Mouse (Mus musculus): ENCODE data around the gene Shoc2. TPM values are rescaled to one million over a fixed set of nuclear protein-coding genes. Genes with fewer than 3 reads are reported as not detected.

Gene Shoc2
- polyA plus RNA-seq (2016; fragmentation: Nextera tagmentation; extraction: Ambion mirVana) = 55.2 and 57.0 TPM in 2 replicates

- peak; percentile 91 for ATAC-seq (ENCODE audit: insufficient number of reproducible peaks, insufficient read depth, low FRiP score, low TSS enrichment)
- H3K9ac ChIP-seq = peak within 1 kb of the TSS; percentile 98
- H3K27me3 ChIP-seq = no peaks in the 10 kb centered on the region
- no peaks in the 10 kb centered on the region for H3K9me3 ChIP-seq
- under 1% methylated on average over 61 of the region's 62 CpGs for WGBS
- H3K4me1 ChIP-seq = peaks cover 9% of the 10 kb centered on the region
- H3K4me2 ChIP-seq (replicated peaks) = peak within 1 kb of the TSS; percentile 52
- 0 out of 2 replicates have a peak, but pooled peaks cover 5% of the 10 kb centered on the region for H3K36me3 ChIP-seq
- H3K27ac ChIP-seq = peak within 1 kb of the TSS; percentile 98
- peak within 1 kb of the TSS; percentile 90 for H3K4me3 ChIP-seq
Observed at GRCm38 (mm10) chr19:53943802-53944785, at the start of gene Shoc2, which contains the start of gene Bbip1. Gene Shoc2 (plus strand): TSS chr19:53944306. Gene Bbip1 (minus strand): TSS chr19:53944627.

DNA sequence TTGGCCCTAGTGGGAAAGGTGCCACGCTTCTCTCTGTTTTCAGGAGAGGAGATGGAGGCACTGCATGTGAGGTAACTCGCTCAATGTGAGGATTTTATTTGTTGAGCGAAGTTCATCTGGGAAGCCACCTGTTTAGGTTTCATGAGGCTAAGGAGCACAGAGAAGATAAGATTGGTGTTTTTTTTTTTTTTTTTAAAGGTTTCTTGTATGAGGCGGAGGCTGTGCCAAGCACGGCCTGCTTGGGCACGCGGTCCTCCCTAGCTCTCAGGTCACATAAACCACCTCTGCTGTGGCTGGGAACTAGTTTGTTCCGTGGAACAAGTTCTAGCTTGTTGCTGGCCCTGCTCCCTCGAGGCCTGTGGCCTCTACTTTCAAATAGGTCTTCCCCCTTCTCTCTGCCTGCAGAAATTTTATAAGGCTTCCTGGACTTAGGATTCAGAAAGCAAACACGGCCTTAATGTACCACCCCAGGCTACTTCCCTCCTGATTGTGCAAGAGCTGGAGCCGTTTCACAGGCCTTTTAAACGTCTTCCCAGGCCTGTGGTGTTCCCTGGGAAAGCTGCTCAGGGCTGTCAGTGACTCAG lies 49.5 kb upstream of the Shoc2 start:
- no peak for ATAC-seq (ENCODE audit: insufficient number of reproducible peaks, insufficient read depth, low FRiP score, low TSS enrichment)
- WGBS = 74% methylated on average over 12 of the region's 12 CpGs
- no peaks in the 10 kb centered on the region for H3K36me3 ChIP-seq
- H3K4me2 ChIP-seq (replicated peaks) = no peak overlapping the region
- peaks cover 23% of the 10 kb centered on the region for H3K4me1 ChIP-seq
- no peak overlapping the region for H3K9ac ChIP-seq
- H3K4me3 ChIP-seq = no peak overlapping the region
- no peaks in the 10 kb centered on the region for H3K9me3 ChIP-seq
- H3K27me3 ChIP-seq = no peaks in the 10 kb centered on the region
- H3K27ac ChIP-seq = no peak overlapping the region

DNA sequence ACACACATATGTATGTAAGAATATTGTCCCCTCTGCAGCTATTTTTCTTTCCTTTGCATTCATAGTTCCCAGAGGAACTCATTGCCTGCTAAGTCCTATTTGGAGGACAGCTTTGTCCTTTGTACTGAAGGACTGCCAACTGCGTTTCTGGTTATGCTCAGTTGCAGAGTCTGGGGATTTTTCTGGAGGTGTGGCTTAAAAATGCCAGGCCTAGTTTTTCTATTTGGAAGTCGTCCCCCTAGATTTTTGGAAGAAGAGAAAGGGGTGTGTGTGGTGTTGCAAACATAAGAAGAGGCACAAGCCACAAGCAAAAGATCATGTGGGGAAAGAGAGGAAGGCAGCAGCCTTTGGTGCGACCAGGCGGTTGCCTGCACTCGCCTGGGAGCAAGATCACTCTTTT lies 46.1 kb upstream of the Shoc2 start:
- Histone ChIP-seq H3K4me2 (replicated peaks) (no peak overlapping the region), H3K4me1 (peaks cover 17% of the 10 kb centered on the region), H3K9ac (no peak overlapping the region), H3K9me3 (no peaks in the 10 kb centered on the region), H3K27ac (no peak overlapping the region), H3K4me3 (no peak overlapping the region), H3K27me3 (no peaks in the 10 kb centered on the region), H3K36me3 (no peaks in the 10 kb centered on the region)
- 69% methylated on average over 5 of the region's 5 CpGs for WGBS
- no peak for ATAC-seq (ENCODE audit: insufficient number of reproducible peaks, insufficient read depth, low FRiP score, low TSS enrichment)

DNA sequence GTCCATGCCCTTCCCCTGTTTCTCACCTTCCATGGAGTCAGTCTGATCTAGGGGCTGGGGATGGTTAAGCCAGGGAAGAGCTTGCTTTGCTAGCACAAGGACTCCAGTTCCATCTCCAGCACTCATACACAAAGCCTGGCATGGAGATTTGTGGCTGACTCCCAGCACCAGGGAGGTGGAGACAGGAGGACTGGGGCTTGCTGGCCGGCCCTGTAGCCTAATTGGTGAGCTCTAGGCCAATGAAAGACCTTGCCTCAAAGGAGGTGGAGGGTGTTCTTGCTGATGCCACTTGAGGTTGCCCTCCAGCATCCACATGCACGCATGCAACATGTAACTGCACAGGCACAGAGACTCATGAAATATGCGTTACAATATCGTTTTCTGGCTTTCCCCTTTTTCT lies 45.6 kb upstream of the Shoc2 start:
- H3K9me3 ChIP-seq = no peaks in the 10 kb centered on the region
- peaks cover 15% of the 10 kb centered on the region for H3K4me1 ChIP-seq
- no peak overlapping the region for H3K27ac ChIP-seq
- no peaks in the 10 kb centered on the region for H3K36me3 ChIP-seq
- H3K27me3 ChIP-seq = no peaks in the 10 kb centered on the region
- no peak overlapping the region for H3K9ac ChIP-seq
- no peak for ATAC-seq (ENCODE audit: insufficient number of reproducible peaks, insufficient read depth, low FRiP score, low TSS enrichment)
- no peak overlapping the region for H3K4me3 ChIP-seq
- 78% methylated on average over 4 of the region's 4 CpGs for WGBS
- H3K4me2 ChIP-seq (replicated peaks) = no peak overlapping the region

GRCm38 (mm10) chr19:53898970-53899900 lies 44.9 kb upstream of the Shoc2 start:
- 83% methylated on average over 25 of the region's 25 CpGs for WGBS

DNA sequence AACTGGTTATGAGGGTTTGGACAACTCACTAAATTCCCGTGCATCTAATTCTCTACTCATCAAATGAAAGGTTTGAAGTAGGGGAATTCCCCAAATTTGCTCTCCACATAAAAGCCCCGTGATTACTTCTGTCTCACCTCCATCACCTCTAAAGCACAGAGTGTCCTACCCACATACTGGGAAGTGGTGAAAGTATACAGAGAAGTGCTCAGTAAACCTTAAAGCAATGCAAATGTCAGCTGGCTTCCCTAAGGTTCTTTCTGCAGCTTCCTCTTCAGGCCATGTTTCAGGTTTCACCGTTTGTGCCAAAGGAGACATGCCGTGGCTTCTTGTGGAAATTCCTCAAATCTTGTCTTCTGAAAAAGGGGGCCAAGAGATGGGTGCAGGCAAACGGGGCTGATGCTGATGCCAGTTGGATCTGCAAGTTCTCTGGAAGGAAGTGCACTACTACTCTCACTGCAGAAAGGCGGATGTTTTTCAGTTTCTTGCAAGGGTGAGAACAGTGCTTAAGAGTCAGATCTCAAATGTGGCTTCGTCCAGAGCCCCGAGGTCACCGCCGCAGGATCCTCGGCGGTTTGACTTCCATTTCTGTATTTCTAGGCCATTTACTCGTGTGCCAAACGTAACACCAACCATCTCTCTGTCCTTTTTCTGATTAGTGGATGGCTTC lies 44.0 kb upstream of the Shoc2 start:
- H3K4me3 ChIP-seq = no peak overlapping the region
- no peaks in the 10 kb centered on the region for H3K36me3 ChIP-seq
- H3K27ac ChIP-seq = no peak overlapping the region
- WGBS = 84% methylated on average over 14 of the region's 14 CpGs
- no peaks in the 10 kb centered on the region for H3K27me3 ChIP-seq
- no peak overlapping the region for H3K4me2 ChIP-seq (replicated peaks)
- no peak overlapping the region for H3K9ac ChIP-seq
- ATAC-seq (ENCODE audit: insufficient number of reproducible peaks, insufficient read depth, low FRiP score, low TSS enrichment) = no peak
- no peaks in the 10 kb centered on the region for H3K9me3 ChIP-seq
- H3K4me1 ChIP-seq = peaks cover 13% of the 10 kb centered on the region

More at GRCm38 (mm10) chr19:53898970-53899900, 44.9 kb upstream of the Shoc2 start:
- Histone ChIP-seq H3K4me1 (peaks cover 10% of the 10 kb centered on the region), H3K4me2 (replicated peaks) (no peak overlapping the region), H3K27me3 (no peaks in the 10 kb centered on the region), H3K4me3 (no peak overlapping the region), H3K36me3 (no peaks in the 10 kb centered on the region), H3K9ac (no peak overlapping the region), H3K9me3 (no peaks in the 10 kb centered on the region), H3K27ac (no peak overlapping the region)
- no peak for ATAC-seq (ENCODE audit: insufficient number of reproducible peaks, insufficient read depth, low FRiP score, low TSS enrichment)

- Histone ChIP-seq H3K27ac (peak overlapping the region; percentile 92), H3K4me3 (peak overlapping the region; percentile 98), H3K9ac (peak overlapping the region; percentile 93), H3K4me2 (replicated peaks) (peak overlapping the region; percentile 51), H3K4me1 (peaks cover 25% of the 10 kb centered on the region), H3K9me3 (no peaks in the 10 kb centered on the region), H3K36me3 (no peaks in the 10 kb centered on the region), H3K27me3 (no peaks in the 10 kb centered on the region)
- WGBS = 50% methylated on average over 15 of the region's 15 CpGs
- no peak; the same call in 1 of the 2 replicates for ATAC-seq (ENCODE audit: insufficient number of reproducible peaks, insufficient read depth, low FRiP score, low TSS enrichment)
Observed at GRCm38 (mm10) chr19:53901931-53902738, 42.0 kb upstream of the Shoc2 start.

- peak overlapping the region; percentile 65 for H3K4me2 ChIP-seq (replicated peaks)
- peak overlapping the region; percentile 92 for H3K27ac ChIP-seq
- no peaks in the 10 kb centered on the region for H3K36me3 ChIP-seq
- ATAC-seq (ENCODE audit: insufficient number of reproducible peaks, insufficient read depth, low FRiP score, low TSS enrichment) = peak; percentile 98
- no peaks in the 10 kb centered on the region for H3K9me3 ChIP-seq
- H3K4me3 ChIP-seq = peak overlapping the region; percentile 98
- peaks cover 25% of the 10 kb centered on the region for H3K4me1 ChIP-seq
- WGBS = under 1% methylated on average over 58 of the region's 61 CpGs
- H3K9ac ChIP-seq = peak overlapping the region; percentile 93
- no peaks in the 10 kb centered on the region for H3K27me3 ChIP-seq
Observed at GRCm38 (mm10) chr19:53902739-53903487, 41.2 kb upstream of the Shoc2 start.

DNA sequence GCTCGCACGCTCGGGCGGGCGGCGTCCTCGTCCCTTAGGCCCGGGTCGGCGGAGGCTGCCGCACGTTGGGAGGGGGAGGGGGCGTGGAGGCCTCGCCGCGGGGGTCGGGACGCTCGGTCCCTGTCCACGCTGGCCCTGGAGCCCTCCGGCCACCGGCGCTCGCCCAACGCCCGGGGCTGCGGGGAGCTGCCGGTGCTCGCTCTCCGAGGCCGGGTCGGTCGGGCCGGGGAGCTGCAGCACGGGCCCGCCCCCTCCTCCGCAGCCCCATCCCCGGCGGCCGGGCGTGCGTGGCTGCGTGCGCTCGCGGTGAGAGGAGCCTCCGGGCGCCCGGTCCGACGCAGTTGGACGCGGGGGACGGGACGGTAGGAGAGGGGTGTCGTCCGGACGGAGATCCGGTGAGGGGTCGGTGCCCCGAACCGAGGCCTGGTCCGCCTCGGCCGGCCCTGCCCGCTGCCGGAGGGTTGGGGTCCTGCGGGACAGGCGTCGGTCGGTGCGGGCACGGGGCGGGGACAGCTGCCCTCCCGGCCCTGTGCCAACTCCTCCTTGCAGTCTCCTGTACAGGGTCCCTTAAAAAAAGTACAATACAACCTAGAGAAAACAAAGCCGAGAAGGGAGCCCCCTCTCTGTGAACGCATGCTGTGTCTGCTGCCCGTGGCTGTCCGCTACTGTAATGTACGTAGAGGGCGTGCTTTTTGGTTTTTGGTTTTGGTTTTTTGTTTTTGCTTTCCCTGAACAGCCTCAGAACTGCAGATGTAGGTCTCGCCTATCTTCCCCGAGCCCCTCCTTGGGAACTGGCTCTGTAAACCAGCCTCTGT lies 40.4 kb upstream of the Shoc2 start:
- peaks cover 25% of the 10 kb centered on the region for H3K4me1 ChIP-seq
- H3K9ac ChIP-seq = peak overlapping the region; percentile 93
- no peaks in the 10 kb centered on the region for H3K36me3 ChIP-seq
- no peaks in the 10 kb centered on the region for H3K27me3 ChIP-seq
- peak overlapping the region; percentile 65 for H3K4me2 ChIP-seq (replicated peaks)
- H3K27ac ChIP-seq = peak overlapping the region; percentile 92
- ATAC-seq (ENCODE audit: insufficient number of reproducible peaks, insufficient read depth, low FRiP score, low TSS enrichment) = peak; percentile 25
- under 1% methylated on average over 78 of the region's 83 CpGs for WGBS
- H3K9me3 ChIP-seq = no peaks in the 10 kb centered on the region
- peak overlapping the region; percentile 98 for H3K4me3 ChIP-seq

All from embryonic facial prominence, embryonic 12.5 days (tissue).